Mouse (Mus musculus): ENCODE measurements at regions not wholly inside any gene's neighbourhood (a gene's known extent, or its start where the extent isn't known, plus 50 kb on each side); places are given as distances from the start of the nearest gene placed in this dataset.

DNA sequence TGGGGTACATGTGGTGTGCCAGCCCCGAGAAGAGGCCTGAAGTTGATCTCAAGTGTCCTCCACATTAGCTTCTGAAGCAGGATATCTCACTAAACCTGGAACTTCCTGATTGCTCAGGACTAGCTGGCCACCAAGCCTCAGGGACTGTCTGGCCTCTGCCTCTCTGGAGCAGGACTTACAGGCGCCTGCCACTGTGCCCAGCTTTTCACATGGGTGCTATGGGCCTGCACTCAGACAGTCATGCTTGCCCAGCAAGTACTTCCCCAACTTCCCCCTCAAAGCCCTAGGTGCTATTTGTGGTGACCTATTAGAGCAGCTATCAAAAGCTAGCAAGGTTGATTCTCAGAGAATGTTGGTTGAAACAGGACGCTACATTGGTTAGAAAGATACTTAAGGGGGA is 220.0 kb downstream of the CK137956 start:
- Histone ChIP-seq H3K9me3 (replicated peaks; ENCODE audit: control insufficient read depth, insufficient read depth, low read length, poor library complexity, severe bottlenecking) (no peaks in the 10 kb centered on the region), H3K4me1 (ENCODE audit: control insufficient read depth, insufficient read depth, low read length) (no peaks in the 10 kb centered on the region), H3K9ac (ENCODE audit: low read depth, poor library complexity, severe bottlenecking) (no peak overlapping the region), H3K4me3 (ENCODE audit: low read depth, low read length) (no peak overlapping the region), H3K27me3 (ENCODE audit: control insufficient read depth, insufficient read depth, low read length, poor library complexity, severe bottlenecking) (no peaks in the 10 kb centered on the region), H3K36me3 (ENCODE audit: control insufficient read depth, insufficient read depth, low read length, poor library complexity, severe bottlenecking) (no peaks in the 10 kb centered on the region), H3K27ac (ENCODE audit: insufficient read depth, low read length) (no peak overlapping the region)
- TF ChIP-seq EP300 (IDR thresholded peaks at IDR 0.05; ENCODE audit: insufficient read depth, low read depth, low read length) (no peak), CTCF (IDR thresholded peaks at IDR 0.05; ENCODE audit: low read depth, low read length) (no peak), POLR2A (IDR thresholded peaks at IDR 0.05; ENCODE audit: insufficient read depth, low read length) (no peak)

DNA sequence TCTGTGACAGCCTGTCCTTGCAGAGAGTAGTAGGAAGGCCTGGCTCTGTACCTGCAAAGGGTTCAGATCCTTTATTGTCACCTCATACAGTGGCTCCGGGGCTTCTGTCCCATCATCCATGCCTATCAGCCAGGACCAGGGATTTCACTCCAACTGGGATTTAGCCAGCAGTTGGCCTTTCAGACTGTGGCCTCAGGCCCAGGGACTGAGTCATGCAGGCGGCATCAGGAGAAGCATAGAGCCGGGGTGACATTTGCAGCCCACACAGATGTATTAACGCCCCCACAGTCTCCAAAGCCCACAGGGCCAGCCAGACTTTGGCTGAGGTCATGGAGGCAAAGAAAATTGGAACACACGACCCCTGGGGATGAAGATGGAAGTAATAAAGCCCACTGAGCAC is 222.9 kb downstream of the CK137956 start:
- Histone ChIP-seq H3K9ac (ENCODE audit: low read depth, poor library complexity, severe bottlenecking) (no peak overlapping the region), H3K9me3 (replicated peaks; ENCODE audit: control insufficient read depth, insufficient read depth, low read length, poor library complexity, severe bottlenecking) (no peaks in the 10 kb centered on the region), H3K4me3 (ENCODE audit: low read depth, low read length) (no peak overlapping the region), H3K4me1 (ENCODE audit: control insufficient read depth, insufficient read depth, low read length) (no peaks in the 10 kb centered on the region), H3K27ac (ENCODE audit: insufficient read depth, low read length) (no peak overlapping the region), H3K27me3 (ENCODE audit: control insufficient read depth, insufficient read depth, low read length, poor library complexity, severe bottlenecking) (no peaks in the 10 kb centered on the region), H3K36me3 (ENCODE audit: control insufficient read depth, insufficient read depth, low read length, poor library complexity, severe bottlenecking) (no peaks in the 10 kb centered on the region)
- TF ChIP-seq EP300 (IDR thresholded peaks at IDR 0.05; ENCODE audit: insufficient read depth, low read depth, low read length) (no peak), CTCF (IDR thresholded peaks at IDR 0.05; ENCODE audit: low read depth, low read length) (no peak), POLR2A (IDR thresholded peaks at IDR 0.05; ENCODE audit: insufficient read depth, low read length) (no peak)

DNA sequence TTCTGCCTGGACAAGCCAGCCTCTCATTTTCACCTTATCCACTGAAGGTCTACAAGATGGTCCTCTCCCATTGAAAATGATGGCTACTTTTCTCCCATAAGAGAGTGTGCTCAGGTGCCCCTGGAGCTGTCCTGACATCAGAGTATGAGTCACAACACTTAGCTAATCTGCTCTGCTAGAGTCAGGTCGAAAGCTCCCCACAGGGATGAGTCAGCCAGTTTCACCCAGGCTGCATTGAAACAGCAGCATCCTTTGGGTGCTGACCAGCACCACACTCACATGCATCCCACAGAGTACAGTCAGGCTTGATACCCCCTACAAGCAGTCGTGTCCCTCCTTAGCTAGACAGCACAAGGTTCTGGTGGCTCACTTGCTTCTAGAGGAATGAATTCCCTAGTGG is 234.0 kb downstream of the CK137956 start:
- Histone ChIP-seq H3K9me3 (replicated peaks; ENCODE audit: control insufficient read depth, insufficient read depth, low read length, poor library complexity, severe bottlenecking) (no peaks in the 10 kb centered on the region; the same call in 1 of the 2 replicates), H3K27me3 (ENCODE audit: control insufficient read depth, insufficient read depth, low read length, poor library complexity, severe bottlenecking) (no peaks in the 10 kb centered on the region), H3K9ac (ENCODE audit: low read depth, poor library complexity, severe bottlenecking) (no peak overlapping the region), H3K4me1 (ENCODE audit: control insufficient read depth, insufficient read depth, low read length) (no peaks in the 10 kb centered on the region), H3K36me3 (ENCODE audit: control insufficient read depth, insufficient read depth, low read length, poor library complexity, severe bottlenecking) (no peaks in the 10 kb centered on the region), H3K27ac (ENCODE audit: insufficient read depth, low read length) (no peak overlapping the region), H3K4me3 (ENCODE audit: low read depth, low read length) (no peak overlapping the region)
- TF ChIP-seq CTCF (IDR thresholded peaks at IDR 0.05; ENCODE audit: low read depth, low read length) (no peak), EP300 (IDR thresholded peaks at IDR 0.05; ENCODE audit: insufficient read depth, low read depth, low read length) (no peak), POLR2A (IDR thresholded peaks at IDR 0.05; ENCODE audit: insufficient read depth, low read length) (no peak)

DNA sequence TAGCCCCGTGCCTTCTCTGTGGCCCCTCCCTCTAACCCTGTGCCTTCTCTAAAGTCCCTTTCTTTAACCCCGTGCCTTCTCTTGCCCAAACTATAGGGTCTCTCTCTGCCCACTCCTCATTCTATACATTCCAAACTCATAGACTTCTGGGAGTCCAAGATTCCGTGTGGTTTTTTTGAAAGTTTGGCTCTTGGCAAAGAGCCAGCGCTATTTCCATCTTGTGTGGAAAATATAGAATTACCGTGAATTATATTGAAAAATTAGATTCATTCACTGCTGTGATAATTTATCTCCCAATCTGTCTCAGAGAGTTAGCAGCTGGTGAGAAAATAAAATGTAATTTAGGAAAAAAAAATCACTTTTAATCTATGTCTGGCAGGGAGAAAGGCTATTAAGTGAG is 234.6 kb downstream of the CK137956 start:
- no peaks in the 10 kb centered on the region; the same call in 1 of the 2 replicates for H3K9me3 ChIP-seq (replicated peaks; ENCODE audit: control insufficient read depth, insufficient read depth, low read length, poor library complexity, severe bottlenecking)
- H3K4me1 ChIP-seq (ENCODE audit: control insufficient read depth, insufficient read depth, low read length): no peaks in the 10 kb centered on the region
- no peak overlapping the region for H3K9ac ChIP-seq (ENCODE audit: low read depth, poor library complexity, severe bottlenecking)
- H3K4me3 ChIP-seq (ENCODE audit: low read depth, low read length): no peak overlapping the region
- H3K27ac ChIP-seq (ENCODE audit: insufficient read depth, low read length): no peak overlapping the region
- no peaks in the 10 kb centered on the region for H3K27me3 ChIP-seq (ENCODE audit: control insufficient read depth, insufficient read depth, low read length, poor library complexity, severe bottlenecking)
- TF ChIP-seq EP300 (IDR thresholded peaks at IDR 0.05; ENCODE audit: insufficient read depth, low read depth, low read length): no peak
- no peak for TF ChIP-seq CTCF (IDR thresholded peaks at IDR 0.05; ENCODE audit: low read depth, low read length)
- no peak for TF ChIP-seq POLR2A (IDR thresholded peaks at IDR 0.05; ENCODE audit: insufficient read depth, low read length)
- no peaks in the 10 kb centered on the region for H3K36me3 ChIP-seq (ENCODE audit: control insufficient read depth, insufficient read depth, low read length, poor library complexity, severe bottlenecking)

DNA sequence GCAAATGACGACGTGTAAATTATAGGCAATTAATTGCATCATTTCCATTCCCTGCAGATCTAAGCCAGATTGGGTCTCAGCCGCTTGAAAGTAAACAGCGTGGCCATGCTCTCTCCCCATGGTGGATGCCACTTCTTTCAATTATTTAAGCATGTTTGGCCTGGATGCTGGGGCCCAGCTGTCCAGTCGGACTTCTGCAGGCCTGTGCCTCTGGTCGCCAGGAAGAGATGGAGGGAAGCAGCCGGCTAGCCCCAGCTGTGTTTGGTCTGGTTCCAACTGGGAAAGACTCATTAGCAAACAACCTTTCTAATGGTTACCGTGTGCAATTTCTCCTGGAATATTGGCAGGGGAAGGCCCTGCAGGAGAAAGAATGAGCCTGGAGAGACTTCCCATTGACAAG is 236.1 kb downstream of the CK137956 start:
- no peaks in the 10 kb centered on the region for H3K36me3 ChIP-seq (ENCODE audit: control insufficient read depth, insufficient read depth, low read length, poor library complexity, severe bottlenecking)
- no peak overlapping the region for H3K4me3 ChIP-seq (ENCODE audit: low read depth, low read length)
- H3K27ac ChIP-seq (ENCODE audit: insufficient read depth, low read length): no peak overlapping the region
- no peak overlapping the region for H3K9ac ChIP-seq (ENCODE audit: low read depth, poor library complexity, severe bottlenecking)
- no peaks in the 10 kb centered on the region for H3K27me3 ChIP-seq (ENCODE audit: control insufficient read depth, insufficient read depth, low read length, poor library complexity, severe bottlenecking)
- no peaks in the 10 kb centered on the region; the same call in 1 of the 2 replicates for H3K9me3 ChIP-seq (replicated peaks; ENCODE audit: control insufficient read depth, insufficient read depth, low read length, poor library complexity, severe bottlenecking)
- no peaks in the 10 kb centered on the region for H3K4me1 ChIP-seq (ENCODE audit: control insufficient read depth, insufficient read depth, low read length)
- TF ChIP-seq CTCF (IDR thresholded peaks at IDR 0.05; ENCODE audit: low read depth, low read length) (no peak), POLR2A (IDR thresholded peaks at IDR 0.05; ENCODE audit: insufficient read depth, low read length) (no peak), EP300 (IDR thresholded peaks at IDR 0.05; ENCODE audit: insufficient read depth, low read depth, low read length) (no peak)

DNA sequence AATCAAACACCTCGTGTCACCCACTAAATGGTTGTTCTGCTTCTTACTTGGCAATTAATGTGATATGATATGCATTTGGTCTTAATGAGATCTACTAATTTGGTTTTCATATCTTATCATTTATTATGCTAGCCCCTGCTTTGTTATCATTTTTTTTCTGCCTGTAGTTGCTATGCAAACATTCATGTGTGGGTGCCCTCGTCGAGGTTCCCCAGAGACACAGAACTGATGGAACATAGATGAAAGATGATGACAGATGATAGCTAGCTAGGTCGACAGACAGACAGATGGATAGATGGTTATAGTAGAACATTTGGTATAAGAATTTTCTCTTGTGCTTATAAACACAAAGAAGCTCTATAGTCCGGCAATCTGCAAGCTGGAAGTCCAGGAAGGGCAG is 252.1 kb downstream of the CK137956 start:
- H3K36me3 ChIP-seq (ENCODE audit: control insufficient read depth, insufficient read depth, low read length, poor library complexity, severe bottlenecking): no peaks in the 10 kb centered on the region
- H3K9me3 ChIP-seq (replicated peaks; ENCODE audit: control insufficient read depth, insufficient read depth, low read length, poor library complexity, severe bottlenecking): no peaks in the 10 kb centered on the region
- H3K4me1 ChIP-seq (ENCODE audit: control insufficient read depth, insufficient read depth, low read length): no peaks in the 10 kb centered on the region

More for the DNA sequence above, 252.1 kb downstream of the CK137956 start:
- Histone ChIP-seq H3K27me3 (ENCODE audit: control insufficient read depth, insufficient read depth, low read length, poor library complexity, severe bottlenecking) (no peaks in the 10 kb centered on the region), H3K27ac (ENCODE audit: insufficient read depth, low read length) (no peak overlapping the region), H3K4me3 (ENCODE audit: low read depth, low read length) (no peak overlapping the region), H3K9ac (ENCODE audit: low read depth, poor library complexity, severe bottlenecking) (no peak overlapping the region)
- TF ChIP-seq CTCF (IDR thresholded peaks at IDR 0.05; ENCODE audit: low read depth, low read length) (no peak), EP300 (IDR thresholded peaks at IDR 0.05; ENCODE audit: insufficient read depth, low read depth, low read length) (no peak), POLR2A (IDR thresholded peaks at IDR 0.05; ENCODE audit: insufficient read depth, low read length) (no peak)
